Mouse (Mus musculus): Measurements from ENCODE around the gene Plekha4. TPM values are rescaled to one million over a fixed set of nuclear protein-coding genes. Genes with fewer than 3 reads are reported as not detected.
A peak's percentile ranks its signal among the peaks of the same experiment; 100 is the strongest.

Plekha4 gene
- polyA plus RNA-seq, 1 experiment from 2014 or later, result 0.81 TPM

- 81% methylated on average over 8 of the region's 8 CpGs for WGBS
Observed at GRCm38 (mm10) chr7:45519345-45520120, 6.6 kb upstream of the Plekha4 start.

GRCm38 (mm10) chr7:45520605-45521004 is 5.5 kb upstream of the Plekha4 start:
- Histone ChIP-seq H3K9ac (replicated peaks; ENCODE audit: low read depth, low read length) (no peak overlapping the region), H3K4me3 (replicated peaks; ENCODE audit: low read length) (no peak overlapping the region), H3K27ac (ENCODE audit: low read length) (no peak overlapping the region), H3K4me1 (replicated peaks; ENCODE audit: control insufficient read depth, insufficient read depth, low read length) (peaks cover 15% of the 10 kb centered on the region), H3K36me3 (ENCODE audit: control insufficient read depth, insufficient read depth) (no peaks in the 10 kb centered on the region), H3K4me2 (ENCODE audit: low read length) (no peak overlapping the region), H3K9me3 (ENCODE audit: control insufficient read depth, low read length) (no peaks in the 10 kb centered on the region), H3K27me3 (replicated peaks; ENCODE audit: control insufficient read depth, insufficient read depth, low read length) (no peaks in the 10 kb centered on the region)
- WGBS, result 93% methylated on average over 7 of the region's 7 CpGs
- ATAC-seq, result no peak

More at GRCm38 (mm10) chr7:45519345-45520120, 6.6 kb upstream of the Plekha4 start:
- Histone ChIP-seq H3K4me3 (replicated peaks; ENCODE audit: low read length) (no peak overlapping the region), H3K4me1 (replicated peaks; ENCODE audit: control insufficient read depth, insufficient read depth, low read length) (peaks cover 7% of the 10 kb centered on the region), H3K9me3 (ENCODE audit: control insufficient read depth, low read length) (no peaks in the 10 kb centered on the region), H3K4me2 (ENCODE audit: low read length) (no peak overlapping the region), H3K27ac (ENCODE audit: low read length) (no peak overlapping the region), H3K36me3 (ENCODE audit: control insufficient read depth, insufficient read depth) (no peaks in the 10 kb centered on the region), H3K9ac (replicated peaks; ENCODE audit: low read depth, low read length) (no peak overlapping the region), H3K27me3 (replicated peaks; ENCODE audit: control insufficient read depth, insufficient read depth, low read length) (no peaks in the 10 kb centered on the region)
- ATAC-seq, result no peak

GRCm38 (mm10) chr7:45521728-45522184 is 4.4 kb upstream of the Plekha4 start:
- H3K4me2 ChIP-seq (ENCODE audit: low read length), result peak overlapping the region; percentile 57
- no peaks in the 10 kb centered on the region for H3K9me3 ChIP-seq (ENCODE audit: control insufficient read depth, low read length)
- ATAC-seq, result peak; percentile 90
- under 1% methylated on average over 28 of the region's 28 CpGs for WGBS
- peak overlapping the region; percentile 89 for H3K27ac ChIP-seq (ENCODE audit: low read length)
- peak overlapping the region; percentile 66 for H3K9ac ChIP-seq (replicated peaks; ENCODE audit: low read depth, low read length)
- H3K36me3 ChIP-seq (ENCODE audit: control insufficient read depth, insufficient read depth), result no peaks in the 10 kb centered on the region
- peak overlapping the region; percentile 61 for H3K4me3 ChIP-seq (replicated peaks; ENCODE audit: low read length)
- H3K27me3 ChIP-seq (replicated peaks; ENCODE audit: control insufficient read depth, insufficient read depth, low read length), result no peaks in the 10 kb centered on the region
- H3K4me1 ChIP-seq (replicated peaks; ENCODE audit: control insufficient read depth, insufficient read depth, low read length), result peaks cover 19% of the 10 kb centered on the region

- peak; percentile 24 for ATAC-seq
- Histone ChIP-seq H3K27ac (ENCODE audit: low read length) (no peak overlapping the region), H3K9me3 (ENCODE audit: control insufficient read depth, low read length) (no peaks in the 10 kb centered on the region), H3K9ac (replicated peaks; ENCODE audit: low read depth, low read length) (no peak overlapping the region; the same call in 1 of the 2 replicates), H3K4me3 (replicated peaks; ENCODE audit: low read length) (peak overlapping the region; percentile 61), H3K36me3 (ENCODE audit: control insufficient read depth, insufficient read depth) (no peaks in the 10 kb centered on the region), H3K4me2 (ENCODE audit: low read length) (peak overlapping the region; percentile 57), H3K27me3 (replicated peaks; ENCODE audit: control insufficient read depth, insufficient read depth, low read length) (no peaks in the 10 kb centered on the region), H3K4me1 (replicated peaks; ENCODE audit: control insufficient read depth, insufficient read depth, low read length) (peaks cover 19% of the 10 kb centered on the region)
- 56% methylated on average over 16 of the region's 16 CpGs for WGBS
Observed at GRCm38 (mm10) chr7:45522194-45522752, 3.9 kb upstream of the Plekha4 start.

- Histone ChIP-seq H3K27ac (ENCODE audit: low read length) (no peak overlapping the region), H3K36me3 (ENCODE audit: control insufficient read depth, insufficient read depth) (no peaks in the 10 kb centered on the region), H3K4me1 (replicated peaks; ENCODE audit: control insufficient read depth, insufficient read depth, low read length) (peaks cover 19% of the 10 kb centered on the region), H3K9me3 (ENCODE audit: control insufficient read depth, low read length) (no peaks in the 10 kb centered on the region), H3K4me2 (ENCODE audit: low read length) (no peak overlapping the region), H3K9ac (replicated peaks; ENCODE audit: low read depth, low read length) (no peak overlapping the region), H3K4me3 (replicated peaks; ENCODE audit: low read length) (no peak overlapping the region), H3K27me3 (replicated peaks; ENCODE audit: control insufficient read depth, insufficient read depth, low read length) (no peaks in the 10 kb centered on the region)
- 77% methylated on average over 18 of the region's 18 CpGs for WGBS
- no peak for ATAC-seq
Observed at GRCm38 (mm10) chr7:45522957-45523676, 3.0 kb upstream of the Plekha4 start.

- Histone ChIP-seq H3K27ac (ENCODE audit: low read length) (no peak overlapping the region), H3K4me3 (replicated peaks; ENCODE audit: low read length) (no peak overlapping the region), H3K9ac (replicated peaks; ENCODE audit: low read depth, low read length) (no peak overlapping the region), H3K36me3 (ENCODE audit: control insufficient read depth, insufficient read depth) (no peaks in the 10 kb centered on the region), H3K27me3 (replicated peaks; ENCODE audit: control insufficient read depth, insufficient read depth, low read length) (no peaks in the 10 kb centered on the region), H3K9me3 (ENCODE audit: control insufficient read depth, low read length) (no peaks in the 10 kb centered on the region), H3K4me1 (replicated peaks; ENCODE audit: control insufficient read depth, insufficient read depth, low read length) (peaks cover 19% of the 10 kb centered on the region), H3K4me2 (ENCODE audit: low read length) (no peak overlapping the region)
- no peak for ATAC-seq
- 91% methylated on average over 12 of the region's 13 CpGs for WGBS
Observed at GRCm38 (mm10) chr7:45523678-45524170, 2.4 kb upstream of the Plekha4 start.

- peak overlapping the region; percentile 82; the same call in 1 of the 2 replicates for H3K27ac ChIP-seq (ENCODE audit: low read length)
- H3K36me3 ChIP-seq (ENCODE audit: control insufficient read depth, insufficient read depth), result no peaks in the 10 kb centered on the region
- H3K4me2 ChIP-seq (ENCODE audit: low read length), result peak overlapping the region; percentile 89
- 28% methylated on average over 12 of the region's 12 CpGs for WGBS
- no peaks in the 10 kb centered on the region for H3K9me3 ChIP-seq (ENCODE audit: control insufficient read depth, low read length)
- H3K9ac ChIP-seq (replicated peaks; ENCODE audit: low read depth, low read length), result peak overlapping the region; percentile 80
- H3K27me3 ChIP-seq (replicated peaks; ENCODE audit: control insufficient read depth, insufficient read depth, low read length), result no peaks in the 10 kb centered on the region
- ATAC-seq, result no peak
- peak overlapping the region; percentile 83 for H3K4me3 ChIP-seq (replicated peaks; ENCODE audit: low read length)
- peaks cover 19% of the 10 kb centered on the region for H3K4me1 ChIP-seq (replicated peaks; ENCODE audit: control insufficient read depth, insufficient read depth, low read length)
Observed at GRCm38 (mm10) chr7:45524841-45525621, 1.1 kb upstream of the Plekha4 start.

GRCm38 (mm10) chr7:45526474-45527120 is 467 bp downstream of the Plekha4 start:
- peak overlapping the region; percentile 83 for H3K4me3 ChIP-seq (replicated peaks; ENCODE audit: low read length)
- H3K9ac ChIP-seq (replicated peaks; ENCODE audit: low read depth, low read length), result peak overlapping the region; percentile 80
- no peaks in the 10 kb centered on the region for H3K9me3 ChIP-seq (ENCODE audit: control insufficient read depth, low read length)
- H3K27ac ChIP-seq (ENCODE audit: low read length), result 0 out of 2 replicates have a peak overlapping the region, but pooled peaks have one; percentile 10
- H3K36me3 ChIP-seq (ENCODE audit: control insufficient read depth, insufficient read depth), result no peaks in the 10 kb centered on the region
- 24% methylated on average over 7 of the region's 7 CpGs for WGBS
- peak overlapping the region; percentile 89 for H3K4me2 ChIP-seq (ENCODE audit: low read length)
- no peak; the same call in 1 of the 2 replicates for ATAC-seq
- H3K27me3 ChIP-seq (replicated peaks; ENCODE audit: control insufficient read depth, insufficient read depth, low read length), result no peaks in the 10 kb centered on the region
- peaks cover 16% of the 10 kb centered on the region for H3K4me1 ChIP-seq (replicated peaks; ENCODE audit: control insufficient read depth, insufficient read depth, low read length)

Data from forebrain, embryonic 16.5 days (tissue).